Mouse (Mus musculus) gastrocnemius, adult 18-20 months (tissue): ENCODE results near the gene Usf3. TPM values are rescaled to one million over a fixed set of nuclear protein-coding genes. Genes with fewer than 3 reads are reported as not detected.

Source experiments
- DNase-seq: peaks from one replicate; pipeline ENCODE4 v3.0.0; 2021; ENCODE audit warnings: low spot score
- total RNA-seq, 2 experiments: library from RNA; stranded (reverse); gene quantifications; 2 replicates each; pipeline ENCODE4 v1.2.3; 2021

The Usf3 gene
- total RNA-seq, 2 experiments from 2014 or later: 43.0 to 52.5 TPM

DNA sequence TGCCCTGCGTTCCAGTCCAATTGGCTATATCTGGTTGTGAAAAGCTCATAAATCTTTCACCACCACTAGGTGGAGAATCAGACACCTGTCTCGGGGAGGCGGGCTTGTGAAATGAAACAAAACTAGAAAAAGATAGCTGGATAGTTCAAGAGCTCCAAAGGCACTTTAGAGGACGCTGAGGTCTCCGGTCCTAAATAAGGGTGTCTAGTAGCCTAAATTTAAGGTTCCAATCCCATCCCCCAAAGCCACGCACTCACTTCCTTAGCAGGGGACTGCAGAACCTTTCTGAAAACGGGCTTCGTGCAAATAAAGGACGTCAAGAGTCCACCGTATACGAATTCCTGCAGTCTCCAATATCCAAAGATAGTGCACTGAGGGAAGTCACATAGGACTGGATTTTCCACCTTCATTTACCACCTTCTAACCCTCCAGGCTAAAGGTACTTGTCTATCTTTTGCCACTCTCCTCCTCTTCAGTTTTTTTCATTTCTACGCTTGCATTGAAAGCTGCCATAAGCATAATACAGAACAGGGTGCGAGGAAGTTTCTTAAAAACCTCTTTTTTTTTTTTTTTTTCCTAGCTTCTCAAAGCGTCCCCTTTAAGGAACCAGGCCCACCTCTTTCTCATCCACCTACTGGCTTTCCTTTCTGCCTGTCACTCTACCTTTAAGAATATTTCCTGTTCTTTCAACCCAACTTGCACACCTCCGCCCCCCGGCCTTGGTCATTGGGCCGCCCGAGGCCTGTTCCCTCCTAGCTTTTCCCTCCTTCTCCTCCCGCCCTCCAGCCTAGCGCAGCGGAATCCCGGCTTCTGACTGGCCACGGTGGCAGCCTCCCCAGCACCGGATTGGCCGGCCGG lies 520 bp upstream of the Usf3 start:
- peak; percentile 99 for DNase-seq

DNA sequence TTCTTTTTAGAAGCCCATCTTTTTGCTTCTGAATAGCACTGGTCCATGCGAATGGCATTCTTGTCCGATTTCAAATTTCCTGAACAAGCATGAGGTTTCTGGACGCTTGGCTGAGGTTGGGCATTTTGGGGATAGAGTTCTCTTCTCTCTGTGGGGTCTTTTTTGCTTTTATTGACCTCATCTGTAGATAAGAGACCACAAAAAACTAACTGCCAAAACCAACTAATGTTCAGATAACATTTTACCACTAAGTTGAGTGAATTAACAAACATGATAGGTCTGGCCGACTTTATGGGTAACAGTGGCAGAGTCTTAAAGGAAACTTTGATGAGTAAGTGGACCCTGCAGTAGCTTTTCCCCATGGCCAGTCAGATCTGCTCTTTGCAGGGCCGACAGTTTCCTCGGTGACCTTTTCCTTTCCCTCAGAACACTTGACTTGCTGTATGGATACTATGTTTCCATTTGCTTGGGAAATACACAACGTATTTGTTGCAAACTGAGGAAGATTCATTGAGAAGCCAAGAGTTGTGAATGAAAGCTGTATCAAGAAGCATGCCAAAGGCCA lies 1.0 kb downstream of the Usf3 start:
- DNase-seq: no peak

GRCm38 (mm10) chr16:44175001-44175400 lies 2.0 kb downstream of the Usf3 start:
- DNase-seq: no peak

- no peak for DNase-seq
Measured at GRCm38 (mm10) chr16:44176511-44176910, 3.5 kb downstream of the Usf3 start.

- DNase-seq: no peak
Measured at GRCm38 (mm10) chr16:44178555-44178954, 5.5 kb downstream of the Usf3 start.

GRCm38 (mm10) chr16:44182597-44182996 lies 9.6 kb downstream of the Usf3 start:
- no peak for DNase-seq

DNA sequence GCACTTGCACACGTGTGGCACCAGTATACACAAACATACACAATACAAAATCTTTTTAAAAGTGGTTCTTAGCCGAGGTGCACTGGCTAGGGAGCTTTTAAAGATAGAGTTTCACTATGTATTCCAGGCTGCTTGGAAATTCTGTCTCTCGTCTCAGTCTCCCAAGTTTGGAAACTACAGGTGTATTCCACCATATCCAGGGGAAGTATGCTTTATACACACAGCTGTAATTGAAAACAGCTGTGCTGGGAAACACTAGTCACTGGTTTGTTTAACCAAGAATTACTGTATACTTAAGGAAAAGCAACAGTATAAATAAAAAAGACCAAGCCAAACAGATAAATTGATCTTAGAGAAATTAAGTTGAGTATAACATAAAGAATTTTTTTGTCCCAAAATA lies 11.7 kb downstream of the Usf3 start:
- no peak for DNase-seq

- DNase-seq: no peak
Measured at GRCm38 (mm10) chr16:44187172-44187571, 14.1 kb downstream of the Usf3 start.

DNA sequence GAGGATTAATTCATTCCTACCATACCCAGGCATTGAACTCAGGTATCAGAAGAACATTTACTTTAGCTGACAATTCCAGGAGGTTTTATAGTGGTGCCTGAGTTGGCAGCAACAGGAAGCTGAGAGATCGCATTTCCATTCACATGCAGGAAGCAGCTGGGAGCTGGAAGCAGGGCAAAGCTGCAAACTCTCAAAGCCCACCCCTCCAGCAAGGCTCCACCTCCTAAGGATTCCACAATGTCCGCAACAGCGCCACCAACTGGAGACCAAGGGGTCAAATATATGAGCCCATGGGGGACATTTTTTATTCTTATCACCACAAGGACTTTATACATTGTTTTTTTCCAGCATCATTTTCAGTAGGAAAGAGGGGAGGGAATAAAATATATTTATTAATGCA lies 15.7 kb downstream of the Usf3 start:
- DNase-seq: no peak

GRCm38 (mm10) chr16:44190032-44190431 lies 17.0 kb downstream of the Usf3 start:
- DNase-seq: no peak

GRCm38 (mm10) chr16:44190968-44191367 lies 17.9 kb downstream of the Usf3 start:
- no peak for DNase-seq

DNA sequence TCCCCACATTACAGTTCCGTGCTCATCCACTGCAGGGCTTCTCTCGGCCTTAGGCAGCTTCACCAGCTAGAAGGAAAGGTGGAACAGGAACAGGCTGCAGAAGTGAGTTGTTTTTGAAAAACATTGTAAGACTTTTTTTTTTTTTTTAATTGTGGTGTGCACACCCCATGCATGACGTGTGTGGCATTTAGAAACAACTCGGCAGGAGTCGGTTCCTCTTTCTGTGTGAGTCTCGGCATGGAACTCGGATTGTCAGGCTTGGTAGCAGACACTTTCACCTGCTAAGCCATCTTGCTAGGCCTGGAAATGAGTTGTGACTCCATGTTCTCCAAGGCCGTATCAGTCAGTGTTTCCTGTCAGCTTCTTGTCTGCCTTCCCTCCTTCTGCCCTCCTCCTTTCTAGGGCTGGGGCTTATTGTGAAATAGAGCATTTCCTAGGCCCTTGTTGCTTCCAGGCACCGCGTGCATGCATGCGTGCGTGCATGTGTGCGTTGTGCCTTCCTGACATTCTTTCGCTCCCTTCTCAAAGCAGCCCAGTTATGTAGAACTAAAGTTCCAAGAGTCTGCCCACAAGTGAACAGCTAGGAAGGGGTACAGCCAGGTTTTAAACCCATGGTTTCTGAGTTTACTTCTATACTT lies 26.1 kb downstream of the Usf3 start:
- DNase-seq: no peak

DNA sequence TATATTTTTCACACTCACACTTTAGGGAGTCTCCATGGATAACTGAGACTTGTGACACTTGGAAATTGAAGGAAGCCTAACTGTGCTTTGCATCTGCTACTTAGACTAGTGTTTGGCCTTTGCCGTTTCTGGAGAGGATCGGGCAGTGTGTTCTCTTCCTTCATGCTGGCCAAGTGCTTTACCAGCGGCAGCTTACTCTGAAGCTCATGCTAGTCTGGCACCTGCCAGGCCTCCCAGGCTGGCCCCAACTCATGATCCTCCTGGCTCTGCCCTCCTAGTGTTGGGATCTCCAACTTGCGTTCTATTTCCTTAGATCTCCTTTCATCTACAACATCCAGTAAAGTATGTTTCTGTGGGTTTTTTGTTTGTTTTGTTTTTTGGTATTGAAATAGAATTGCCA lies 27.1 kb downstream of the Usf3 start:
- peak; percentile 53 for DNase-seq

GRCm38 (mm10) chr16:44204331-44204730 lies 31.3 kb downstream of the Usf3 start:
- DNase-seq: no peak

- peak; percentile 60 for DNase-seq
Measured at GRCm38 (mm10) chr16:44205973-44206372, 32.9 kb downstream of the Usf3 start.

DNA sequence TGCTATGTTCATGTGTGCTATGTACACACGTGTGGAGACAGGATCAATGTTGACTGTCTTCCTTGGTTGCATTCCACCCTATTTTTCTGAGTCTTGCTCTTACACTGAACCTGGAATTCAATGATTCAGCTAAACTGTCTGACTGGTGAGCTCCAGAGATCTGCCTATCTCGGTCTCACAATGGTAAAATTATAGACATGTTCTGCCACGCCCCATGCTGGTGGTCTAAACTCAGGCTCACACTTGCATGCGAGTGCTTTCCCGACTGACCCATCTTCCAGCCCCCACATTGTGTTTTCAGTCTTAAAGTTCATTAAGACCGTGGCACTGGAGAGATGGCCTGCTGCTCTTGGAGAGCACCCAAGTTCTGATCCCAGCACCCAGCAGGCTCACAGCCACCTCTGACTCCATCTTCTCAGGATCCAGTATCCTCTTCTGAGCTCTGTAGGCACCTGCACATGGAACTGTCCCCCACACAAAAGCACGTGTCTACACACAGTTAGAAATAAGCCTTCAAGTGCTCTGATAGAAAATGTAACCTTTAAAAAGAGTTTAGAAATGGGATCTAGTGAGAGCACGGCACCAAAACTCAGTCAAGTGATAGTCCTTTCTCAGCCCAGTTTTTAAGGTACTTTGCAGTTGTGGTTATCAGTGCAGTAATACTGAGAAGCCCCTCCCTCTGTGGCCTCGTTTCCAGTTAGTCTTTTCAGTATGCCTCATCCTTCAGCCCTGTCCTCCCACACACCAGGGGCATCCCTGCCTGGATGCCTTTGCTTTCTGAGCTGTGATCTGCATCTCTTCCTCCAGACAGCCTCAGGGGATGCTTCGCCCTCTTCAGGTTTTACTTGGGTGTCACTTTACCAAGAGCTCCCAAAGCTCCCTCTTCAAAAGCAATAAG lies 37.4 kb downstream of the Usf3 start:
- no peak for DNase-seq

DNA sequence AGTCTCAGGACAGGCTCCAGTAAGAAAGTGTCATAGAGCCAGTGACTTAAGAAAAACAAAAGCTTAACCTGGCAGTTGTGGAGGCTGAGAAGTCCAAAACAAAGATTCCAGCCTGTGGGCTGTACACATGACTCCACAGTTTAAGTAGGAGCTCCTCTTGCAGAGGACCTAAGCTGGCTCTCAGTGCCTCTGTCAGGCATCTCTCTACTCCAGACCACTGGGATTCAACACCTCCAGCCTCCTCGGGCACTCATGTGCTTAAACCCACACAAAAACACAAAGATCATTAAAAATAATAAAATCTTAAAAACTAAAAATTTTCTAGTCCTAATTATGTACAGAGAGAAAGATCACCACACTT lies 38.0 kb downstream of the Usf3 start:
- no peak for DNase-seq

DNA sequence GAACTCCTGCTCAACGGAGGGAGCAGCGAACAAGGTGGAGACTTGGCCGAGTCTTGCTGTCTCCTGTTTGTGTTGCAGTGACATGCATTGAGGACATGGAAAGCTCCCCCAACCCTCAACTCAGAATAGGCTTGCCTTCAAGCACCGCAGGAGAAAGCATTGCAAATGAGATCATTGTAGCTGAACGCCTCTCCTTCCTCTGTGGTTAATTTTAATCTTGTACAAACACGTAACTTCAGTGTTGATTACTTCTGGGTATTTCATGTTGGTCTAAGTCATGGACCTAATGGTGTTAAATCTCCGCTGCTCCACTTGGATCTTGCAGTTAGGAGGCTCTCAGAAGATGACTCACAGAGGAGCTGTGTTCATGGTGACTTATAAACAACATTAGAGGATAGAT lies 39.7 kb downstream of the Usf3 start:
- DNase-seq: no peak

DNA sequence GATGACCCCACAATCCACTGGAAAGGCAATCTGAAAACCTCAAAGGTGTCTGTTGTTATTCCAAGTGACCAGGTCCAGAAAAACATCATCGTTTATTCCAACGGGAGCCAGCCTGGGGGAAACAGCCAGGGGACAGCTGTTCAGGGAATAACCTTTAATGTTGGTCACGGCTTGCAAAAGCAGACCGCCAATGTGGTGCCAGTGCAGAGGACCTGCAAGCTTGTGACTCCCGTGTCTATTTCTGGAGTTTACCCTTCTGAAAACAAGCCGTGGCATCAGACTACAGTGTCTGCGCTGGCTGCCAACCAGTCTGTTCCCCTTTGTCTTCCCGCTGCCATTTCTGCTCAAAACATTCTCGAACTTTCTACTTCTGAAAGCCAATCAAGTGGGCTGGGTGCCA lies 42.5 kb downstream of the Usf3 start:
- DNase-seq: peak; percentile 84

DNA sequence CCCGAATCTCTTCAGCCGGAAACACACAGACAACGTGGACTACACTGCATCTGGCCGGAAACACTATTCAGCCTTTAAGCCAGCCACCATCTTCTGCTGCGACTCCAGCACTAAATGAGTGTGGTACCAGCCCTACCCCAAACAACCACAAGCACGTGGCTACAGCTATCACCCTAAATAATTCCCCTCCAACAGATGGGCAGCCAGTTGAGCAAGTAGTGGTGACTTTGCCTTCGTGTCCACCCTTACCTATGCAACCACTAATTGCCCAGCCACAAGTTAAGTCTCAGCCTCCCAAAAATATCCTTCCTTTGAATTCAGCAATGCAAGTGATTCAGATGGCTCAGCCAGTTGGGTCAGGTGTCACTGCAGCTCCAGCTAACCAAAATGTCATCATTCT lies 43.4 kb downstream of the Usf3 start:
- DNase-seq: no peak

- peak; percentile 72 for DNase-seq
Measured at GRCm38 (mm10) chr16:44221463-44221862, 48.4 kb downstream of the Usf3 start.
